Mouse (Mus musculus): ENCODE measurements around the gene Myod1.

The Myod1 gene

DNA sequence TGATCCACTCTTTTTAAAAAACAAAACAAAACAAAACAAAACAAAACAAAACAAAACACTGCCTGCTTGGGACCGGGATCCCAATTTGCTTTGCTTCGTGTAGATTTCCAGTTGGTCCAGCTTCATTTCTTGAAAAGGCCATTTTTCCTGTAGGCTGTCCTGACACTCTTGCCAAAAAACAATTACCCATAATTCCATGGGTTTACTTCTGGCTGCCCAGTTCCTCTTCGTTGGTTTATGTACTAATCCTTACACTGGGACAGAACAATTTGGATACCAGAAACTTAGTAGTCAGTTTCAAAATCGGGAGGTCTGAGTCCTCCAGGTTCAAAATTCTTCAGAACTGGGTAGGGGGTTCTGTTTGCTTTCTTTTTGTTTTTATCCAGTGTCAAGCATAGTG lies 14.0 kb downstream of the Myod1 start:
- intact Hi-C loops (cut with DNase I) = no loop called here

DNA sequence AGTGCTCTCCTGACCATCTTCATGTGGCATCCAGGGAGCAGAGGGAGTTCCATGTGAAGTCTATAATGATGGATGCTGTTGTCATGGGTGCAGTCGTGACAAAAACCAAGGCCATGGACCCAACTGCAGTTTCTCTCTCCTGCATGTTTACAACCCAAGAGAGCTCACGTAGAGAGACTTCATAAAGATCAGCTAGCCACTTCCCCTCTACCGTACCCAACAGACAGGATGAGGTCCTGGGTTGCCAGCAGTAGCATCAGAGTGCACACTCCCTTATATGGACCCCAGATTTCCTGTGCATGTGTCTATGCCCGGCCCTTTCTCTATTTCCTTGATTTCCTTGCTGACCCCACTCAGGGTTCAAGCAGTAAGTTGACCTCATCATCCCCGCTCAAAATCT lies 15.4 kb downstream of the Myod1 start:
- intact Hi-C loops (cut with DNase I) = loop anchor here (2.0 kb wide), 2 partner anchors 177 to 215 kb away; no protein-coding TSS in a partner anchor

DNA sequence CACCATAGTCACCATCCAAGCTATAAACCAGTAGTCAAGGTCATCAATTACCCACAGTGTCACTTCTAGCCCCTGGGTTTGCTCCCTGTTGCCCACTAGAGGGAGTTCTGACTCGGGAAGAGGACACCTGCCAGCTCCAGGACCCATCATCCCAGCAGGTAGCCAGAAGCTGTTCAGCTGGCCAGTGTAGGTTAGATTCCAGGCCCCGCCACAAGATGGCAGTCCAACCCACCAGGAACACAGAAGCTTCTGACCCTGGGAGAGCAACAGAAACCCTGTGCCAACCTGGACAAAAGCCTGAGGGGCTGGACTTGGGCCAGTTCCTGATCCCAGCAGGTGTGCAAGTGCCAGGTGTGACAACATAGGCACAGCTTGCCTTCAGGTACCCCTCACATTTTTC lies 16.8 kb downstream of the Myod1 start:
- intact Hi-C loops (cut with DNase I) = loop anchor here (2.0 kb wide), 2 partner anchors 176 to 214 kb away; no protein-coding TSS in a partner anchor

DNA sequence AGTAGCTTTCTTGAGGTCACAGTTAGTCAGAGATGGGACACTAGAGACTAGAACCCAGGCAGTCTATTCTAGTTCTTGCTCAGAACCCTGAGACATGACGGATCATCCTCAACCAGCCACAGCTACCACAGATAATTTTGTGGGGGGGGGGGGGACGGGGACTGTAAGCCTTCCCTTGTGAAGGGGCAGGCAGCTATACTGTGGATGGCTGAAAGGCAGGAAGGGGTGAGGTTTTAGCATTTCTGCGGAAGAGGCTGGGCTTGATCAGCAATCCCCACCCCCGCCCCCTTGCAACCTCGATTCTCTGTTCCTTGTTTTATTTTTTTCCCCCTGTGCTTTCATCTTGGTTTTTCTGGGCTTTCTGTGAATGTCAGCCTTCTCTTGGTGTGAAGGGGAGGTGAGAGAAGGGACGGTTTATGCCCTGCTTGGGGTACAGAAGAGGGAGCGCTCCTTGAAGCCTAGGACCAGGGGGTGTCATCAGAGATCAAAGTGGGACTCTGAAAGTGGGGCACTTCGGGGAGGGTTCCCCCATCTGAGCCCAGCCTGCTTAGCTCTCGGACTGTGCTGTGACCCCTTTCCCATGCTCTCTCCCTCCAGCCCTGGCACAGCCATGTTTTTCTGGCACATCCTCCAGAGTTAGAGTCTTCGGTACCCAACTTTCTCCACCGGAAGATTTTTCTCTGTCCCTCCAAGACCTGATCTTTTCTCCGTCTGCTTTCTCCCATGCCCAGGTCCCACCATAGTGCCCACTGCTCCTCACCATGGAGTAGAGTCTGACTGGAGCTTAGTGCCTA lies 17.6 kb downstream of the Myod1 start:
- intact Hi-C loops (cut with DNase I) = loop anchor here (2.0 kb wide), 2 partner anchors 175 to 213 kb away; no protein-coding TSS in a partner anchor

DNA sequence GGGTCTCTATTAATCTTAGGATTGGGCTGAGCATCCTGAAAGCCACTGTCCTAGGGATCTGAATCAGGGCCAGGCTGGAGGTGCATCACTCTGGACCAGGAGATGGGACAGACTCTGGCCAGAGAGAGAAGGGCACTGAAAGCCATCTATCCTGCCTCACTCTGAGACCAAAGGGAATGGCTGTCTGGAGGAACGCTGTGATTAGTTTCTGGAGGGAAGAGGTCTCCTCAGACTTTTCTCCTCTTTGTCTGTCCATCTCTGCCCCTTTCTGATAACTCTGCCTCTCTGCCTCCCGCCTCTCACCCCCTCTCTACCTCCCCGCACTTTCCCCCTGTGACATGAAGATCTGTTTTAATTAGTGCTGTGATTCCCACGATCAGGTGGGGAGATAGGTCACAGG lies 18.7 kb downstream of the Myod1 start:
- intact Hi-C loops (cut with DNase I) = no loop called here

DNA sequence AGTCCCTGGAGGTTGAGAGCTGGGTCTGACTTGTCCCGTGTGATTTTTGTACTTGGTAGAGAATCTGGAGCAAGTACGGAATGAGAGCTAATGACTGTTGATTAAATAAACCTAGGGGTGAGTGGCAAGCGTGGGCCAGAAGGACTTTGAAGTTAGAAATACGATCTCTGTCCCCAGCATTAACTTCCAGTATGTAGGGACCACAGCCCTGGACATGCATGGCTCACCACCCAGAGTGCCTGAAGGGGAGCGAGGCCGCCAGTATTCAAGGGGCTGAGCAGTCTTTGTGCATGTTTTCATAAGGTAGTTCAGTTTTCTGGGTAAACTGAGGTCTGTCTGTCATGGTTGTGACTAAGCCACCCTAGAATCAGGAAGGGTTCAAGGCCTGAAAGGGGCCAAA lies 19.3 kb downstream of the Myod1 start:
- intact Hi-C loops (cut with DNase I) = no loop called here

DNA sequence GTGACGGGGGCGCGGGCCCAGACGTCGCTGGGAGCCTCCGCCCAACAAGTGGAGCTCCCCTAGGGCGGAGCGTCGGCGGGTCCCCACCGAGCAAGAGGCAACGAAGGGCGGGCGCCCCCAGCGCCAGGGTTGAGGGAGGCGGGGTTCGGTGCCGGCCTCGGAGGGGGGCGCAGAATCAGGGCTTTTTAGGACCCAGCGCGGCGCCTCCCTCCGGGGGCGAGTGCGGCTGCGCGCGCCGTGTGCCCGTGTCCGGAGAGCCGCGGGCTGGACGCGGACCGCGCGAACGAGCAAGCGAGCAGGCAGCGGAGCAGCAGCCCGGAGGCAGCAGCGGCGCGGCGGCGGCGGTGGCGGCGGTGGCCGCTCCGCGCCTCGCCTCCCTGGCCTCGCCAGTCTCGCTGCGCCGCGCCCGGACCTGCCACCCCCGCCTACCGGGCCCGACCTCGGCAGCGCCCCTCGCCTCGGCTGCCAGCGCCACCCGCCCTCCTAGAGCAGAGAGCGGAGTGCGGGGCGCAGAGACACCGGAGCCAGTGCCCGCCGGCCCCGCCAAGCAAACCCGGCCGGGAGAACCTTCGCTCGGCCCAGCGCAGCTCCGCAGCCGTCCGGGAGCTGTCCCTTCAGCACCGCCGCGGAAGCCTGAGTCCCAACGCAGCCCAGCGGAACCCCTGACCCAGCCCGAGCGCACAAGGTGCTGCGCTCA lies 20.1 kb downstream of the Myod1 start, which contains the start of gene Kcnc1:
TSS of gene Kcnc1 (plus strand) at position 267 of the 697 bp plus-strand sequence.
- intact Hi-C loops (cut with DNase I) = no loop called here

DNA sequence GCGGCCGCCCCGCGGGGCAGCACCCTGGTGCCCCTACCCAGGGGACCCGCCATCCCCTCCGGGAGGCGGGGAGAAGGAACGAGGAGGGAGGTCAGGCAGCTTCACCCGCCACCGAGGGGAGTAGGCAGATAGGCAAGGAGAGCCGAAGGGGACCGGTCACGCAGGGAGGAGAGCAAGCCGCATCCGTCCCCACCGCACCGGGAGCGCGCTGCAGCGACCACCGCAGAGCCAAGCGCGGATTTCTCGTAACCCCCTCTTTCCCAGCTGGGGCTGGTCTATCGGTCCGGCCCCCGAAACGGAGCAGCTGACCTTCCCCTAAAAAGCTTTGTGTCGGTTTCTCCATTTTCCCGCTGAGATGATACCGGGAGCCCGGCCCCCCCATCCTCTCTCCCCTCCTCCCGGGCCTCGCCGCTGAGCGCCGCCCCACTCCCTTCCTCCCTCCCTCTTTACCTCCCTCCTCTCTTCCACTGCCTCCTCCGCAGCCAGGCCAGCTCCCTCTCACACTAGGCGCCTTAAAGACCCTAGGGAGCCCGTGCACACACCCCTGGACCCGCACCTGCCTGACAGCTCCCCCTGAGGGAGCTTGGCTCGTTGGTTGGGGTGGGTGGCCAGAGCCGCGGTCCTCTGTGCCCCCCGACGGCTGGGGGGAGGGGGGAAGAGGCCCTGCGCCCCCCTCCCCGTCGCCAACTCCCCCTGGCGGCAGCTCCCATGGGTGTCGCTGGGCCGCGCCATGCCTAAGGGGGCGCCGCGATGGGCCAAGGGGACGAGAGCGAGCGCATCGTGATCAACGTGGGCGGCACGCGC lies 20.9 kb downstream of the Myod1 start:
- intact Hi-C loops (cut with DNase I) = no loop called here

DNA sequence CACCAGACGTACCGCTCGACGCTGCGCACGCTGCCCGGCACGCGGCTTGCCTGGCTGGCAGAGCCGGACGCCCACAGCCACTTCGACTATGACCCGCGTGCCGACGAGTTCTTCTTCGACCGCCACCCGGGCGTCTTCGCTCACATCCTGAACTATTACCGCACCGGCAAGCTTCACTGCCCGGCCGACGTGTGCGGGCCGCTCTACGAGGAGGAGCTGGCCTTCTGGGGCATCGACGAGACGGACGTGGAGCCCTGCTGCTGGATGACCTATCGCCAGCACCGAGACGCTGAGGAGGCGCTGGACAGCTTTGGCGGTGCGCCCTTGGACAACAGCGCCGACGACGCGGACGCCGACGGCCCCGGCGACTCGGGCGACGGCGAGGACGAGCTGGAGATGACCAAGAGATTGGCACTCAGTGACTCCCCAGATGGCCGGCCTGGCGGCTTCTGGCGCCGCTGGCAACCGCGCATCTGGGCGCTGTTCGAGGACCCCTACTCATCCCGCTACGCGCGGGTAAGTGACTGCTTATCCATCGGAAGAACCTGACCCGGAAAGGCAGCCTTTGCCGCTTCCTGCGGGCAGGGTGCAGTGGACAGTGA lies 21.6 kb downstream of the Myod1 start:
- intact Hi-C loops (cut with DNase I) = no loop called here

DNA sequence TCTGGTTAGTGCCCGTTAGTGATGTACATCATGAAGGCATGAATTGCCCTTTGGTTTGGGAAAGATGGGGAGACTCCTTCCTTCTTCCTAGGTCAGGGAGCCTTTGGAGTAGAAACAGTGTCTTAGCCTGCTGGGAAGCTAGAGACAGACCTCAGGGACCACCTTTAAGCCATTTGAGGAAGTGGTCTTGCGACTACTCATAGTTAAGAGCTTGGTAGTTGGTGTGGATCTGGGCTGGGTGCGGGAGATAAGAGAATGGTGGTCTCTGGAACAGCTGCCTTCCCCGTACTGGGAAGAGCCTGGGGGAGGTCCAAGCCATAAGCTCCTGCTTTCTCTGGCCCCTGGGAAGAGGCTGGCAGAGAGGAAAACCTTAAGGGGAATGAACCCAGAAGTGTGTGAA lies 22.3 kb downstream of the Myod1 start:
- intact Hi-C loops (cut with DNase I) = no loop called here

DNA sequence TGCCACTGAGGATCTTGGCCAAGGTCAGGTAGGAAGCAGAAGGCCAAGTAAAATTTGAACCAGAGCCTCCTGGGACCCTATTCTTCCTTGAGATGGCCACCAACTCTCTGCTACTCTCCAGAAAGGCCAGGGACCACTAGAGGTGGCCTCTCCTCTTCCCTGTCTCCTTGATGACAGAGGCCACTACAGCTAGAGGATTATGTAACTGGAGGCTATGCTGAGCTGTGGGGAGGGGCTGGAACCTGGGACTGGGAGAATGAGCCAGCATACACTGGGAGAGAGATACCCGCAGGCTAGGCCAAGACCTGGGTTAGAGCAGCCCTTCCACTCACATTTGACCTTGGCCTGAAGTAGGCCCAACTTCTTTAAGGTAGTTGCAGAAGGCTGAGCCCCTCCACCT lies 23.4 kb downstream of the Myod1 start:
- intact Hi-C loops (cut with DNase I) = no loop called here

DNA sequence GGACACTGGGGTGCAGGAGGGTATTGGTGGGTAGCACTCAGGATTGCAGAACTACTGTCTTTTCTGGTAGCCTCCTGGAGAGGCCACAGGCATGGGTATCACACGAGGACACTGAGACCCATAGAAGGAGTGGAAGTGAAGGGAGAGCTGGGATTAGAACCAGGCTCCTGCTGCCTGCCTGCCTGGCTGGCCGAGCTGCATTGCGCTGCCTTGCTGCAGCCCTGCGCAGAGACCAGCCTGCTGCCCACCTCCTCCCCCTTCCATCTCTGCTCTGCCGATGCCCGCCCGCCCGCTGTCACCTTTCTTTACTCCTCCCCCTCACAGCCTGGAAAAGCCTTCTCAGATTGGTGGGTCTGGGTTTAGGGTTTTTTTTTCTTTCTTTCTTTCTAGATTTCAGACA lies 24.1 kb downstream of the Myod1 start:
- intact Hi-C loops (cut with DNase I) = no loop called here

DNA sequence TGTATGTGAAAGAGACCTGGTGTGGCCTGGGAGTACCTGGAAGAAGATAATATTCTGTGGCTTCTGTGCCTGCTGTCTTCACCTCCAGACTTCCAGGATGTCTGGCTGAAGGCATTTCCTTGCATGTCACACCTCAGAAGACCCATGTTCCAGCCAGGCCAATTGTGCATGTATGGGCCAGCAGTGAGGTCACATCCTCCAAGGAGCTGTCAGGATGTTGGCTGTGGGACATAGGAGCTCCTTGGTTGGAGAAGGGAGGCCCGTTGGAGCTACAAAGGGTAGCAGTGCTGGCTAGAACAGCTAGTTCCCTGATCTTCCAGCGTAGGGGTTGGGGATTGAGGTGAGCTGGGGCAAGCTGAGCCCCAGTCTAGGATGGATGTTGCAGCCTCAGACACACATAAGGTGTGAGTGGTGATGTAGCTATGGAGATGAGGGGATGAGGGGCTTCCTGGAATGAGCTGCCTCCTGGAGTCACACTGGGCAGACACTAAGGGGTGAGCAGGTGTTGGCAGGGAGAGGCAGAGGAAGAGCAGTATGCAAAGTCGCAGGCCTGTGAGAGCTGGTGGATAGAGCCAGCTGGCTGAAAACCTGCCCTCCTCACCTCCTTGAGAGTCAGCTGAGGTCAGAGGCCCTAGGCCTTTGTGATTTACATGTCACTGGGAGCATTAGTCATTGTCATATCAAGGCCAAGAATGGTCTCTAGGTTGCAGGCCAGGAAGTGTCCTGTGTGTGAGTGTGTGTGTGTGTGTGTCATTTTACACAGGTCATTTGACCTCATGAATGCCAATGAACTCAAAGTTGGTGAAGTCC lies 25.3 kb downstream of the Myod1 start:
- intact Hi-C loops (cut with DNase I) = no loop called here

DNA sequence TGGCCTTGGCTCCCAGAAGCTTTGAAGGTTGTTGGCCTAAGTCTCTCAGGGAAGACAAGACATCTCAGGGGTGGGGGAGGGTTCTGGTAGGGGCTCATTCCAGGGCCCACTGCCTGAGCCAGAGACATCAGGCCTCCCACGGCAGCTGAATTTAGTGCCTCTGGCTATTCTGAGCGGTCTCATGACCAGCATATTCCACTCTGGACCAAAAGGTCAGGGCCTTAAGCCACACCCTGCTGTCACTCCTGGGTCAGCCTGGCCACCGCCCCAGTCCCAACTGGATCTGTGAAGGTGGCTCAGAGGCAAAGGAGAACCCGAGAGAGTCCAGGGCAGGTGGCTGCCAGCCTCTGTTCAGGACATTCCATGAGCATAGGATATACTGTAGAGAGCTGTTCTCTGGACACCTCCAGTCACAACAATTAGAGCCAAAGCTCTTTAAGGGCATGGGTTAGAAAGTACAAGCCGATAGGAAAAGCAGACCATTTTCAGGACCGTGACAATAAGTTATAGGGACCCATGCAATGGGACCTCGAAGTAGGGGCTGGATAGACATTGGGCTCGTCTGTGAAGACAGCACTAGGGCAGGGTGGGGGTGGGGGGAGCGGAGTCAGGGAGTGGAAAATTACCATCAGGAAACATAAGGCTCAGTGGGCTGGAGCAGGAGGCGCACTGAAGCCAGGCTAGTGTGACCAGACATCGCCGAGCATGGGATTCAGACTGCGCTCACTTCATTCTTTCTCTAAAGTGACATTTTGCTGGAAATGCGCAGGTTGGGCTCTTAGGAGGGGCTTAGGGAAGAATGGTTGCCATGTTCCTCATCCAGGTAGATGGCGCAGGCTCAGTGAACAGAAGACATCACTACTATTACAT lies 27.6 kb downstream of the Myod1 start:
- intact Hi-C loops (cut with DNase I) = no loop called here

DNA sequence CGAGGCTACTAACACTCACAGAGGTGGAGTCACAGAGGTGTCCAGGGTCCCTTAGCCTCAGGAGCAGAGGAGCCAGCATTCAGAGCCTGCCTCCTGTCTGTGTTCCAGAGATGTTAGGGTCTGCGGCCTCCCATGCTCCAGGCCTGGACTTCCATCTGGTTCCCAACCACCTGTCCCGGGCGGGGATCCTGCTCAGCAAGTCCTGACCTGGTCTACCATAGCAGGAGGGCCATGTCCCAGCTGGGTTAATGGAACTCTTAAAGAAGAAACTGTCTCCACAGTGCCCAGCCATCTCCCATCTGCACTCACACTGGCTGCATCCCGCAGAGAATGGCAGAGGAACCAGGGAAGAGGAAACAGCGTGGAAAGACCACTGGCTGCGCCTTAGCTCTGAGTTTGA lies 28.5 kb downstream of the Myod1 start:
- intact Hi-C loops (cut with DNase I) = no loop called here

DNA sequence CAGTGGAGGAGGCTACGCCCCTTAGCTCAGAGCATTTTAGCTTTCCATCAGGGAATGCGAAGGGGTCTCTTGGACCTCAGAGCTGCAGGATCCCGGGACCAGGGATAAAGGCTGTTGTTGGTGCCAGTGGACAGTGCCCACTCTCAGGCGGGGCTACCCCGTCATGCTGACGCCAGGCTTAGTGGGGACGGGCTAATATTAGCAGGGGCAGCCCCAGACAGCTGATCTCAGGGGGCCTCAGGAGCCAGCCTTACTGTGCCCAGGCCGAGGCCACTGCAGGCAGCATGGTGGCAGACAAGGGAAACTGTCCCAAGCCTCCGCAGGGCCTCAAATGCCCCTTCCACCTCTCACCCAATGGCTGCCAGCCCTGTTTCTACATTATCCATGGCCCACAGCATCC lies 32.3 kb downstream of the Myod1 start:
- intact Hi-C loops (cut with DNase I) = no loop called here

DNA sequence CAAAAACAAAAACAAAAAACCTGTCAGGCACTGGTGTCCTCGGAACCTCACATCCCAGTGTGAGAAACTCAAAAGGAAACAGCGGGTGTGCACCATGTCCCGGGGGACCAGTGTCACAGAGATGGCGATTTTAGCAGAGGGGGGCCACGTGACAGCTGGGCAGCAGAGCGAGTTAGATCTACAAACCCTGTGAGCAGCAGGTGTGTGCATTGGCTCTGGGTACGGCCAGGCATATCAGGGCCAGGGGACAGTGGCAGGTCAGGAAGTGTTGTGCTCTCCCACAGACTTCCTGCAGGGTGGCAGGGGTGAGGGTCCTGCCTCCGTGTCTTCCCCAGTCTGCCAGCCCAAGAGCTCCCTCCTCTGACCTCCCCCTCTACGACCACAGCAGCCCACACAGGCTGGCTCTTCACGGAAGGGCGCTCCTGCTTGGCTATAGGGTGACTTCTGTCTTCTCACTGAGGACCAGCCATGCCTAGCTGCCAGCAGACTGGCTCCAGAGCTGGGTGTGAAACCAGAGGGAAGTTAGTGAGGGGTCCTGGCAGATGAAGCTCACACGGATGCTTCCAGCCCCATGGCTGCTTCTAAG lies 33.0 kb downstream of the Myod1 start:
- intact Hi-C loops (cut with DNase I) = no loop called here

DNA sequence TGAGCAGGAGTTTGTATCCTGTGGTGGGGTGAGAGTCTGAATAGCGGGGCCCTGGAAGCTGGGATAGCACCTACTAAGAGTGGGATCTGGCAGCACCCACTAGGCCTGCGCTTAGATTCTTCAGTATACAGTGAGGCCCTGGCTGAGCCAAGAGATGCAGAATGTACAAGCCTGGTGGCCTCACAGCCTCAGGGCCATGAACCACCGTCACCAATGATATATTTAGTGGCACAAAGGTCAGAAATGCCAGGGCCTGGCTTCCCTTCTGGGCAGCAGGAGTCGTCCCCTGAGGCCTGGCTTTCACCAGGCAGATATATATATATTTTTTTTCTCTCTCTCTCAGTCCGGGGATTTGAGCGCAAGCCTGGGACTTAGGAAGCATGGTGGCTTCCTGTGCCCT lies 34.5 kb downstream of the Myod1 start:
- intact Hi-C loops (cut with DNase I) = no loop called here

DNA sequence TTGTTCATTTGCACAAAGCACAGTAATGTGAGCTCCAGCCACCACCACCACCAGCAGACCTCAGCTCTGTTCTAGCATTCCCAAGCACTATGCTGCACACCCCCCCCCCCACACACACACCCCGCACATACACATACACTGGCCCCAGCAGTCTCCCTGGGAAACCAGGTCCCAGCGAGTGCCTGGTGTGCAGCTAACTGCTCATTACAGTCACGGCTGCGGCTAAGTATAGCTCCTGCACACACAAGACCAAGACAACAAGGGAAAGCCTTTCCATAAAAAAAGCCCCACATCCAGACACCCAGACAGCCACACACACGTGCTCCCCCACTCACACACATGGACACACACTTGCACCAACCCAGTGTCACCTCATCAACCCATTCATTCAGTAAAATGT lies 36.5 kb downstream of the Myod1 start:
- intact Hi-C loops (cut with DNase I) = no loop called here
